Mouse (Mus musculus): ENCODE measurements around the gene Zbtb1. TPM values are rescaled to one million over a fixed set of nuclear protein-coding genes. Genes with fewer than 3 reads are reported as not detected.

The Zbtb1 gene
- polyA plus RNA-seq, 1 experiment from 2014 or later = 3.4 TPM

DNA sequence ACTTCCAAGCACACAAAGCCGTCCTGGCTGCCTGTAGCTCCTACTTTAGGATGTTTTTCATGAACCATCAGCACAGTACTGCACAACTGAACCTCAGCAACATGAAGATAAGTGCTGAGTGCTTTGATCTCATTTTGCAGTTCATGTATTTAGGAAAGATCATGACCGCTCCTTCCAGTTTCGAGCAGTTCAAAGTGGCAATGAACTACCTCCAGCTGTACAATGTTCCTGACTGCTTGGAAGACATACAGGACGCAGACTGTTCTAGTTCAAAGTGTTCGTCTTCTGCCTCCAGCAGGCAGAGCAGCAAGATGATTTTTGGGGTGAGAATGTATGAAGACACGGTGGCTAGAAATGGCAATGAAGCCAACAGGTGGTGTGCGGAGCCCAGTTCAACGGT, 15.3 kb downstream of the Zbtb1 start:
- peaks cover 47% of the 10 kb centered on the region for H3K36me3 ChIP-seq (replicated peaks)
- 83% methylated on average over 8 of the region's 8 CpGs for WGBS (ENCODE audit: insufficient replicate concordance)
- H3K4me1 ChIP-seq (replicated peaks) = peaks cover 5% of the 10 kb centered on the region
- no peaks in the 10 kb centered on the region for H3K27me3 ChIP-seq
- no peak overlapping the region for H3K27ac ChIP-seq (replicated peaks)
- no peak overlapping the region for H3K9ac ChIP-seq
- H3K4me2 ChIP-seq = no peak overlapping the region
- H3K9me3 ChIP-seq (replicated peaks) = no peaks in the 10 kb centered on the region
- no peak overlapping the region for H3K4me3 ChIP-seq (replicated peaks)
- ATAC-seq (ENCODE audit: insufficient read depth) = no peak

DNA sequence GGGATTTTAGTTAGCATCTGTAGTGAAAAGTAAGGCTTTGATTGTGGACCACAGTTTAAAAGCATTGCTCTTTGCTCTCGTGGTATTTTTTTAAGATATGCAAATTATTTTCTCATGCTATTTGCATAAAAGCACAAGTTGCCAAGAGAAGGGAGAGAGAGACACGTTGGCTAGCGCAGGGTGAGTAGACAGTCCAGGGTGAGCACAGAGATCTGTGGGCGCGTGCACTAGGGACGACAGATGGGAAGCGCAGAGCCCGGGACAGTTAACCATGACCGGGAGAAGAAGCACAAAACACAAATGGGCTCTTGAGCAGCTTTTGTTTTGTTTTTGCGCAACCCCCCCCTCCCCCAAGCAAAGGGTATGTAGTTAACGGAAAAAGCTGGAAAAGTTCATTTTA, 18.7 kb downstream of the Zbtb1 start:
- ATAC-seq (ENCODE audit: insufficient read depth) = no peak
- 78% methylated on average over 11 of the region's 11 CpGs for WGBS (ENCODE audit: insufficient replicate concordance)

DNA sequence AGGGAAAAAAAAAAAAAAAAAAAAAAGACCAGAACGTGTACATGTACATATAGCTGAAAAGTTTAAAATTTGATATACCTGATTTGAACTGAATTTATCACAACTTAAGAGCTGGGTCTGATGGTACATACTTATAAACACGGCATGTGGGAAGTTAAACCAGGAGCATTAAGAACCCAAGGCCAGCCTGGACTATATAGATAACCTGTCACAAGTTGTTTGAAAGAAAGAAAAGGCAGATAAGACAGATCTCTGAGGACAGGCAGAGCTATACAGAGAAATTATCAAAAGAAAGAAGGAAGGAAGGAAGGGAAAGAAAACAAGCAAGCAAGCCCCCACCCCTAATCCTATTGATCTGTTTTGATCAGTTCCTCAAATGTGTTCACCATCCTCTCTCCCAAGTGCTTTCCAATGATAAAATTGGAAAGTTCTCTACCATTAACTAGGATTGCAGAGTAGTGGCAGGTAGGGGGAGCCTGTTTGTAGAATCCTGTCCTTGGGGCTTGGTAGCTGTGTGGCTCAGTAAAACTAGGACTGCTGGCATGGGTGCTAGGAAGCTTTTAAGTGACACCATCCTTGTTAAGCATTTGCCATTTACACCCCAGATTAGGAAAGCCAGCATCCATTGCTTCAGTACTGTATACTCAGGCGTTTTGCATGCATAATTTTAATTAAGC, 21.7 kb downstream of the Zbtb1 start:
- 25% methylated on average over 3 of the region's 3 CpGs for WGBS (ENCODE audit: insufficient replicate concordance)
- no peak overlapping the region; the same call in 1 of the 2 replicates for H3K27ac ChIP-seq (replicated peaks)
- H3K4me2 ChIP-seq = peak overlapping the region; percentile 8; the same call in 1 of the 2 replicates
- no peak overlapping the region for H3K4me3 ChIP-seq (replicated peaks)
- peaks cover 18% of the 10 kb centered on the region for H3K36me3 ChIP-seq (replicated peaks)
- H3K9me3 ChIP-seq (replicated peaks) = no peaks in the 10 kb centered on the region
- ATAC-seq (ENCODE audit: insufficient read depth) = peak; percentile 84
- no peak overlapping the region for H3K9ac ChIP-seq
- peaks cover 24% of the 10 kb centered on the region for H3K4me1 ChIP-seq (replicated peaks)
- no peaks in the 10 kb centered on the region for H3K27me3 ChIP-seq

More for the DNA sequence above, 18.7 kb downstream of the Zbtb1 start:
- Histone ChIP-seq H3K9ac (no peak overlapping the region), H3K4me2 (no peak overlapping the region), H3K4me3 (replicated peaks) (no peak overlapping the region), H3K9me3 (replicated peaks) (no peaks in the 10 kb centered on the region), H3K27me3 (no peaks in the 10 kb centered on the region), H3K4me1 (replicated peaks) (peaks cover 24% of the 10 kb centered on the region), H3K36me3 (replicated peaks) (peaks cover 42% of the 10 kb centered on the region), H3K27ac (replicated peaks) (no peak overlapping the region)

DNA sequence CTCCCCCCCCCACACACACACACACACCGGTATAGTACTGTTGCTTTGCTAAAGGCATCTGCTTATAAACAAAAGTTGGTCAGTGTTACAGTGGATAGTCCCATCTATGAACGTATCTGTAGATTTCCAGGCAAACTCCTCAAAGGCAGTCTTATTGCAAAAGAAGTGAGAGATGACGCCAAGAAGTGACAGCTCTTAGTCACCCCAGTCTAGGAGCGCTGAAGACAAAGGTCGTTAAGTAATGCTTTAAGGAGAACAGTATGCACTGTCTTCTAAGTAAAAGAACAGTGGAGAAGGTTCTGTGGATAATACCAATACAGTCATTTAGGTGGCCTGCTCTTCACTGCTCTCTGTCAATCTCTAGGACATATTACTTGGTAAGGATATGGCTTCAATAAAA, 22.9 kb downstream of the Zbtb1 start:
- Histone ChIP-seq H3K27me3 (no peaks in the 10 kb centered on the region), H3K4me2 (no peak overlapping the region), H3K27ac (replicated peaks) (no peak overlapping the region), H3K4me1 (replicated peaks) (peaks cover 24% of the 10 kb centered on the region), H3K9ac (no peak overlapping the region), H3K9me3 (replicated peaks) (no peaks in the 10 kb centered on the region), H3K36me3 (replicated peaks) (peaks cover 12% of the 10 kb centered on the region), H3K4me3 (replicated peaks) (no peak overlapping the region)
- 74% methylated on average over 5 of the region's 5 CpGs for WGBS (ENCODE audit: insufficient replicate concordance)
- no peak for ATAC-seq (ENCODE audit: insufficient read depth)

DNA sequence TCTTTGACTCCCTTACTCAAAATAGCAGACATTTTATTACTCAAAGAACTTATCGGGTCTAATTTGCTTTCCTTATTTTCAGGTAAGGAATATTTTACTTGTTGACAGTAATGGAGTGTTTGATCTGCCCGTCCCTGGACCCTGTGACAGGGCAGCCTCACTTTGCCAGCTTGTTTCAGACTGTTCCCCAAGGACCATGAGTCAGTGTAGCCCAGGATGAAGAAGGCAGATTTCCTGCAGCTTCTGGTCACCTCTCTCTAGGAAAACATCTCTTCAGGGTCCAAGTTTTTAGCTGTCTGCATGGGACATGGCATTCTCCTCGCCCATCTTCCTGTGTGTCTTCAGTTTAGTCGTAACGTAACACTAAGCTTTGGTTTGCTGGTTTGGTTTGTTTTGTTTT, 27.2 kb downstream of the Zbtb1 start:
- Histone ChIP-seq H3K4me2 (no peak overlapping the region), H3K9ac (no peak overlapping the region), H3K4me1 (replicated peaks) (peaks cover 3% of the 10 kb centered on the region), H3K36me3 (replicated peaks) (no peaks in the 10 kb centered on the region), H3K9me3 (replicated peaks) (no peaks in the 10 kb centered on the region), H3K27ac (replicated peaks) (no peak overlapping the region), H3K4me3 (replicated peaks) (no peak overlapping the region), H3K27me3 (no peaks in the 10 kb centered on the region)
- 75% methylated on average over 5 of the region's 5 CpGs for WGBS (ENCODE audit: insufficient replicate concordance)
- no peak for ATAC-seq (ENCODE audit: insufficient read depth)

DNA sequence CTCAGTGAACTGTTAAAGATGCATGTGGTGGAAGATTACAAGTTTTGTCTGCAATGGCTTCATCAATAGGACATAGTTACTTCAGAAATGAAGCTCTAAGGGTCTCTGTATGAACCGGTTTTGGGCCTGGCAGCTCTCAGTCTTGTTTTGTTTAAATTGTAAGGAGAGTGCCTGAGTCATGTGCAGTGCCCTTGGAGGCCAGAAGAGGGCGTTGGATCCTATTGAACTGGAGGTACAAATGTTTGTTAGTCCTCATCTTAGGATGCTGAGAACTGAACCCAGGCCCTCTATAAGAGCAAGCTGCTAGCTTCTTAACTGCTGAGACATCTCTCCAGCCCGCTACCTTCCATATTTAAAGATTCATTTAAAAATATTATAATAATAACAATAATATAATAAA, 31.6 kb downstream of the Zbtb1 start:
- Histone ChIP-seq H3K4me3 (replicated peaks) (no peak overlapping the region), H3K9ac (no peak overlapping the region), H3K4me1 (replicated peaks) (peaks cover 32% of the 10 kb centered on the region), H3K9me3 (replicated peaks) (no peaks in the 10 kb centered on the region), H3K27ac (replicated peaks) (no peak overlapping the region), H3K27me3 (peaks cover 37% of the 10 kb centered on the region), H3K36me3 (replicated peaks) (no peaks in the 10 kb centered on the region), H3K4me2 (no peak overlapping the region)
- WGBS (ENCODE audit: insufficient replicate concordance) = 53% methylated on average over 3 of the region's 3 CpGs
- ATAC-seq (ENCODE audit: insufficient read depth) = no peak

DNA sequence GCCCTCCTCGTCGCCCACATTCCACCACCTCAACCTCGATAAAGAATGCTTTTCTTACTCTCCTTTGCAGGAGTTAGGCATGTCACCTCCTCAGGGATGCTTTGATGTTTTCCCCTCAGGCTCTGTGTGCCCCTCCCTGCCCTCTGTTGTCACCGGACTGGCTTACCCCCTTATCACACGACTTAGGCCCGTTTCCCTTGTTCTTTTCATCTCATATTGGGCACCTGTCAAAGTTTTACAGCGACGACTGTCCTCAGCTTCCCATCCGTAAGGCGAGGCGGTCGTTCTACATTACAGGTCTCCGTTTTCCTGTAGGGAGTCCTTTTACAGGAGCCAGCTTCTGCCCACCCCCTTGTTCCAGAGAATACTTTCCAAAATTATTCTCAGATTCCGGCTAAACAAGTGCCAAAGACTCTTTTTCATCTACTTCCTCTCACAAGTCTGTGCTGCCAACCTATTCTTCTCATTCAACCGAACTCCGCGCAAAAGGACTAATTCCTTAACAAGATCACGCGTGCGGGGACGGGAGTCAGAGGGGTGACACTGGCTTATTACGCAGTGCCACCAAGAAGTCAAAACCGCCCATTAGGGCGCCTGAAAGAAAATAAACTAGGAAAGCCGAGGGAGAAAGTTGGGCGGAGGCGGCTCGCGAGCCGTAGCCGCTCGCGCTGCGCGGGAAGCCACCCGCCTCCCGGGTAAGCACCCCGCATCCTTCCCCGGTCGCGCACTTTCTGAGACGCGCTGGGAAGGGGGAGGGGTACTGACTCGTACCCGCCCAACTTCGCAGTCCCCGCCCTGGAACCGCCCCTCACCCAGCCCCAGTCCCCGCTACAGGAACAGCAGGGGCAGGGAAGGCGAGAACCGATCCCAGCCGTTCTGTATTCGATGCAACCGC, 33.2 kb downstream of the Zbtb1 start:
- peak overlapping the region; percentile 82 for H3K27ac ChIP-seq (replicated peaks)
- H3K4me3 ChIP-seq (replicated peaks) = peak overlapping the region; percentile 77
- H3K4me1 ChIP-seq (replicated peaks) = peaks cover 32% of the 10 kb centered on the region
- peak overlapping the region; percentile 96 for H3K4me2 ChIP-seq
- H3K9me3 ChIP-seq (replicated peaks) = no peaks in the 10 kb centered on the region
- peak; percentile 89 for ATAC-seq (ENCODE audit: insufficient read depth)
- H3K27me3 ChIP-seq = peaks cover 50% of the 10 kb centered on the region
- no peaks in the 10 kb centered on the region for H3K36me3 ChIP-seq (replicated peaks)
- peak overlapping the region; percentile 72 for H3K9ac ChIP-seq
- 1% methylated on average over 54 of the region's 54 CpGs for WGBS (ENCODE audit: insufficient replicate concordance)

DNA sequence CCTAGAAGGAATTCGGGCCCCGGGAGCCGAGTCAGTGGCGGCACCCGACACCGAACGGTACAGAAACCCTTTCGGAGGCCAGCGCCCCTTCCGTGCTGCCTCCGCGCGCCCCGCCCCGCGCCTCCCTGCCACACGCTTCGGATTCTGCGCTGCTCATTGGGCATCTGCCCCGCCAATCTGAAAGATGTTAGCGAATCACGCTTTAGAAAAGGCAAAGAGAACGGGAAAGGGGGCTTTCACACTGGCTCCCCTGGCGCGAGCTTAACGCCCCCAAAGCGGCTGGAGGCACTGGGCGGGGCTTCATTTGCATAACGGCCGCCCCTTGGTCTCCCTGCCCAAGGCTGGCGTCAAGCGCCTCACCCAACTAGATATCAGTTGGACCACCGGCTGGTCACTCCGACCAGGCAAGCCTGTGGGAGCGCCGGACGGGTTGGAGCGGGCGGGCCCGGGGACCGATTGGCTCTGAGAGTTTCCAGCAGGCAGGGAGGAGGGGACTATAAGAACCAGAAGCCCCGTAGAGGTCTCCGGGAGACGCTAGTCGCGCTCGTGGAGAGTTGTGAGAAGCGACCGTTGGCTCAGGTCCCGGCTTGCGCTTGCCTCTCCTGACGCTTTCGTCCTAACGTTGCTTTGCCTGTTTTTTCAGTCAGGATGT, 33.9 kb downstream of the Zbtb1 start, which contains the start of gene Hspa2:
Hspa2 (plus strand) TSS at position 291 of the 652 bp plus-strand sequence.
- Histone ChIP-seq H3K27me3 (peaks cover 58% of the 10 kb centered on the region), H3K36me3 (replicated peaks) (no peaks in the 10 kb centered on the region), H3K4me3 (replicated peaks) (peak within 1 kb of the TSS; percentile 77)

DNA sequence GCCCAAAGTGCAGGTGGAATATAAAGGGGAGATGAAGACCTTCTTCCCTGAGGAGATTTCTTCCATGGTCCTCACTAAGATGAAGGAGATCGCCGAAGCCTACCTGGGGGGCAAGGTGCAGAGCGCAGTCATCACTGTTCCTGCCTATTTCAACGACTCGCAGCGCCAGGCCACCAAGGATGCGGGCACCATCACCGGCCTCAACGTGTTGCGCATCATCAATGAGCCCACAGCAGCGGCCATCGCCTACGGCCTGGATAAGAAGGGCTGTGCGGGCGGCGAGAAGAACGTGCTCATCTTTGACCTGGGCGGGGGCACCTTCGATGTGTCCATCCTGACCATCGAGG, 34.7 kb downstream of the Zbtb1 start:
- Histone ChIP-seq H3K9ac (peak overlapping the region; percentile 72; the same call in 1 of the 2 replicates), H3K27me3 (peaks cover 61% of the 10 kb centered on the region), H3K9me3 (replicated peaks) (no peaks in the 10 kb centered on the region), H3K27ac (replicated peaks) (no peak overlapping the region), H3K36me3 (replicated peaks) (no peaks in the 10 kb centered on the region), H3K4me2 (peak overlapping the region; percentile 96), H3K4me1 (replicated peaks) (peaks cover 32% of the 10 kb centered on the region), H3K4me3 (replicated peaks) (peak overlapping the region; percentile 77)
- 9% methylated on average over 20 of the region's 20 CpGs for WGBS (ENCODE audit: insufficient replicate concordance)
- ATAC-seq (ENCODE audit: insufficient read depth) = no peak

More for the DNA sequence above, 33.9 kb downstream of the Zbtb1 start, which contains the start of gene Hspa2:
- Histone ChIP-seq H3K4me1 (replicated peaks) (peaks cover 32% of the 10 kb centered on the region), H3K9me3 (replicated peaks) (no peaks in the 10 kb centered on the region), H3K9ac (peak within 1 kb of the TSS; percentile 72), H3K27ac (replicated peaks) (peak within 1 kb of the TSS; percentile 82), H3K4me2 (peak within 1 kb of the TSS; percentile 96)
- peak; percentile 91 for ATAC-seq (ENCODE audit: insufficient read depth)
- under 1% methylated on average over 54 of the region's 54 CpGs for WGBS (ENCODE audit: insufficient replicate concordance)

DNA sequence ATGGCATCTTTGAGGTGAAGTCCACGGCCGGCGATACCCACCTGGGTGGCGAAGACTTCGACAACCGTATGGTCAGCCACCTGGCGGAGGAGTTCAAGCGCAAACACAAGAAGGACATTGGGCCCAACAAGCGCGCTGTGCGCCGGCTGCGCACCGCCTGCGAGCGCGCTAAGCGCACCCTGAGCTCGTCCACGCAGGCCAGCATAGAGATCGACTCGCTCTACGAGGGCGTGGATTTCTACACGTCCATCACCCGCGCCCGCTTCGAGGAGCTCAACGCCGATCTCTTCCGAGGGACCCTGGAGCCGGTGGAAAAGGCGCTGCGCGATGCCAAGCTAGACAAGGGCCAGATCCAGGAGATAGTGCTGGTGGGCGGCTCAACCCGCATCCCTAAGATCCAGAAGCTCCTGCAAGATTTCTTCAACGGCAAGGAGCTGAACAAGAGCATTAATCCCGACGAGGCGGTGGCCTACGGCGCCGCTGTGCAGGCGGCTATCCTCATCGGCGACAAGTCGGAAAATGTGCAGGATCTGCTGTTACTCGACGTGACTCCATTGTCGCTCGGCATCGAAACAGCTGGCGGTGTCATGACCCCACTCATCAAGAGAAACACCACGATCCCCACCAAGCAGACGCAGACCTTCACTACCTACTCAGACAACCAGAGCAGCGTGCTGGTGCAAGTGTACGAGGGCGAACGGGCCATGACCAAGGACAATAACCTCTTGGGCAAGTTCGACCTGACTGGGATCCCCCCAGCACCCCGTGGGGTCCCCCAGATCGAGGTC, 35.3 kb downstream of the Zbtb1 start:
- peaks cover 61% of the 10 kb centered on the region for H3K27me3 ChIP-seq
- H3K4me1 ChIP-seq (replicated peaks) = peaks cover 32% of the 10 kb centered on the region
- ATAC-seq (ENCODE audit: insufficient read depth) = no peak
- WGBS (ENCODE audit: insufficient replicate concordance) = 6% methylated on average over 64 of the region's 64 CpGs
- no peaks in the 10 kb centered on the region for H3K9me3 ChIP-seq (replicated peaks)
- H3K9ac ChIP-seq = no peak overlapping the region
- peak overlapping the region; percentile 77 for H3K4me3 ChIP-seq (replicated peaks)
- H3K4me2 ChIP-seq = peak overlapping the region; percentile 96
- no peaks in the 10 kb centered on the region for H3K36me3 ChIP-seq (replicated peaks)
- no peak overlapping the region for H3K27ac ChIP-seq (replicated peaks)

All from liver, embryonic 15.5 days (tissue).